Mouse (Mus musculus): ENCODE measurements around the gene Vps35l. TPM values are rescaled to one million over a fixed set of nuclear protein-coding genes. Genes with fewer than 3 reads are reported as not detected.
A peak's percentile ranks its signal among the peaks of the same experiment; 100 is the strongest.

Gene Vps35l
- polyA plus RNA-seq, 1 experiment from 2014 or later: 91.0 TPM

GRCm38 (mm10) chr7:118796838-118797237, 56.8 kb downstream of the Vps35l start:
- H3K9ac ChIP-seq (ENCODE audit: low read length): no peak overlapping the region
- no peaks in the 10 kb centered on the region for H3K9me3 ChIP-seq (replicated peaks; ENCODE audit: control insufficient read depth, low read length)
- H3K4me1 ChIP-seq (ENCODE audit: control insufficient read depth, insufficient read depth, low read length): no peaks in the 10 kb centered on the region
- DNase-seq (ENCODE audit: low spot score): no peak
- no peaks in the 10 kb centered on the region for H3K27me3 ChIP-seq (replicated peaks; ENCODE audit: control insufficient read depth, insufficient read depth, low read length)
- ATAC-seq: no peak
- no peak overlapping the region for H3K4me2 ChIP-seq (ENCODE audit: low read length)
- no peak overlapping the region for H3K27ac ChIP-seq (ENCODE audit: low read depth, low read length)
- peaks cover 73% of the 10 kb centered on the region for H3K36me3 ChIP-seq (ENCODE audit: control insufficient read depth, insufficient read depth, low read length)
- WGBS: 91% methylated on average over 9 of the region's 9 CpGs
- H3K4me3 ChIP-seq (ENCODE audit: low read depth, low read length): no peak overlapping the region

- Histone ChIP-seq H3K4me2 (ENCODE audit: low read length) (no peak overlapping the region), H3K36me3 (ENCODE audit: control insufficient read depth, insufficient read depth, low read length) (peaks cover 68% of the 10 kb centered on the region), H3K4me3 (ENCODE audit: low read depth, low read length) (no peak overlapping the region), H3K9ac (ENCODE audit: low read length) (no peak overlapping the region), H3K4me1 (ENCODE audit: control insufficient read depth, insufficient read depth, low read length) (no peaks in the 10 kb centered on the region), H3K27ac (ENCODE audit: low read depth, low read length) (no peak overlapping the region), H3K9me3 (replicated peaks; ENCODE audit: control insufficient read depth, low read length) (no peaks in the 10 kb centered on the region), H3K27me3 (replicated peaks; ENCODE audit: control insufficient read depth, insufficient read depth, low read length) (no peaks in the 10 kb centered on the region)
- DNase-seq (ENCODE audit: low spot score) (no peak), ATAC-seq (no peak)
- 83% methylated on average over 7 of the region's 7 CpGs for WGBS
These were observed 57.6 kb downstream of the Vps35l start for GRCm38 (mm10) chr7:118797600-118797999.

GRCm38 (mm10) chr7:118798105-118798570, 58.1 kb downstream of the Vps35l start:
- H3K9ac ChIP-seq (ENCODE audit: low read length): no peak overlapping the region
- peaks cover 68% of the 10 kb centered on the region for H3K36me3 ChIP-seq (ENCODE audit: control insufficient read depth, insufficient read depth, low read length)
- H3K27me3 ChIP-seq (replicated peaks; ENCODE audit: control insufficient read depth, insufficient read depth, low read length): no peaks in the 10 kb centered on the region
- no peak for DNase-seq (ENCODE audit: low spot score)
- no peak overlapping the region for H3K4me3 ChIP-seq (ENCODE audit: low read depth, low read length)
- 88% methylated on average over 6 of the region's 6 CpGs for WGBS
- H3K4me1 ChIP-seq (ENCODE audit: control insufficient read depth, insufficient read depth, low read length): no peaks in the 10 kb centered on the region
- no peaks in the 10 kb centered on the region for H3K9me3 ChIP-seq (replicated peaks; ENCODE audit: control insufficient read depth, low read length)
- no peak for ATAC-seq
- H3K4me2 ChIP-seq (ENCODE audit: low read length): no peak overlapping the region
- no peak overlapping the region for H3K27ac ChIP-seq (ENCODE audit: low read depth, low read length)

GRCm38 (mm10) chr7:118800112-118800734, 60.2 kb downstream of the Vps35l start:
- H3K27me3 ChIP-seq (replicated peaks; ENCODE audit: control insufficient read depth, insufficient read depth, low read length): no peaks in the 10 kb centered on the region
- 91% methylated on average over 15 of the region's 15 CpGs for WGBS
- H3K36me3 ChIP-seq (ENCODE audit: control insufficient read depth, insufficient read depth, low read length): peaks cover 69% of the 10 kb centered on the region

GRCm38 (mm10) chr7:118801791-118802190, 61.8 kb downstream of the Vps35l start:
- H3K4me1 ChIP-seq (ENCODE audit: control insufficient read depth, insufficient read depth, low read length): 0 out of 2 replicates have a peak, but pooled peaks cover 2% of the 10 kb centered on the region
- H3K4me2 ChIP-seq (ENCODE audit: low read length): no peak overlapping the region
- no peak overlapping the region for H3K27ac ChIP-seq (ENCODE audit: low read depth, low read length)
- no peak overlapping the region for H3K9ac ChIP-seq (ENCODE audit: low read length)
- no peaks in the 10 kb centered on the region for H3K27me3 ChIP-seq (replicated peaks; ENCODE audit: control insufficient read depth, insufficient read depth, low read length)
- ATAC-seq (no peak), DNase-seq (ENCODE audit: low spot score) (no peak)
- 96% methylated on average over 3 of the region's 3 CpGs for WGBS
- H3K4me3 ChIP-seq (ENCODE audit: low read depth, low read length): no peak overlapping the region
- H3K9me3 ChIP-seq (replicated peaks; ENCODE audit: control insufficient read depth, low read length): no peaks in the 10 kb centered on the region
- peaks cover 62% of the 10 kb centered on the region for H3K36me3 ChIP-seq (ENCODE audit: control insufficient read depth, insufficient read depth, low read length)

More at GRCm38 (mm10) chr7:118800112-118800734, 60.2 kb downstream of the Vps35l start:
- no peak overlapping the region for H3K9ac ChIP-seq (ENCODE audit: low read length)
- no peak overlapping the region for H3K27ac ChIP-seq (ENCODE audit: low read depth, low read length)
- no peak overlapping the region for H3K4me2 ChIP-seq (ENCODE audit: low read length)
- no peak for DNase-seq (ENCODE audit: low spot score)
- no peak for ATAC-seq
- no peak overlapping the region for H3K4me3 ChIP-seq (ENCODE audit: low read depth, low read length)
- no peaks in the 10 kb centered on the region for H3K4me1 ChIP-seq (ENCODE audit: control insufficient read depth, insufficient read depth, low read length)
- no peaks in the 10 kb centered on the region for H3K9me3 ChIP-seq (replicated peaks; ENCODE audit: control insufficient read depth, low read length)

GRCm38 (mm10) chr7:118803425-118803824, 63.4 kb downstream of the Vps35l start:
- Histone ChIP-seq H3K4me2 (ENCODE audit: low read length) (no peak overlapping the region), H3K9ac (ENCODE audit: low read length) (no peak overlapping the region), H3K4me1 (ENCODE audit: control insufficient read depth, insufficient read depth, low read length) (peaks cover 2% of the 10 kb centered on the region; the same call in 1 of the 2 replicates), H3K36me3 (ENCODE audit: control insufficient read depth, insufficient read depth, low read length) (peaks cover 55% of the 10 kb centered on the region), H3K9me3 (replicated peaks; ENCODE audit: control insufficient read depth, low read length) (no peaks in the 10 kb centered on the region), H3K27me3 (replicated peaks; ENCODE audit: control insufficient read depth, insufficient read depth, low read length) (no peaks in the 10 kb centered on the region), H3K4me3 (ENCODE audit: low read depth, low read length) (no peak overlapping the region), H3K27ac (ENCODE audit: low read depth, low read length) (no peak overlapping the region)
- ATAC-seq (no peak), DNase-seq (ENCODE audit: low spot score) (no peak)
- 97% methylated on average over 8 of the region's 8 CpGs for WGBS

- H3K27me3 ChIP-seq (replicated peaks; ENCODE audit: control insufficient read depth, insufficient read depth, low read length): no peaks in the 10 kb centered on the region
- DNase-seq (ENCODE audit: low spot score) (peak; percentile 14), ATAC-seq (no peak)
- 68% methylated on average over 16 of the region's 16 CpGs for WGBS
- H3K4me3 ChIP-seq (ENCODE audit: low read depth, low read length): no peak overlapping the region
- H3K36me3 ChIP-seq (ENCODE audit: control insufficient read depth, insufficient read depth, low read length): peaks cover 47% of the 10 kb centered on the region
- no peak overlapping the region for H3K9ac ChIP-seq (ENCODE audit: low read length)
- no peak overlapping the region for H3K4me2 ChIP-seq (ENCODE audit: low read length)
- H3K4me1 ChIP-seq (ENCODE audit: control insufficient read depth, insufficient read depth, low read length): peaks cover 2% of the 10 kb centered on the region; the same call in 1 of the 2 replicates
- no peak overlapping the region for H3K27ac ChIP-seq (ENCODE audit: low read depth, low read length)
- no peaks in the 10 kb centered on the region for H3K9me3 ChIP-seq (replicated peaks; ENCODE audit: control insufficient read depth, low read length)
These were observed 66.8 kb downstream of the Vps35l start for GRCm38 (mm10) chr7:118806631-118807411.

- Histone ChIP-seq H3K4me2 (ENCODE audit: low read length) (no peak overlapping the region), H3K9me3 (replicated peaks; ENCODE audit: control insufficient read depth, low read length) (no peaks in the 10 kb centered on the region), H3K9ac (ENCODE audit: low read length) (no peak overlapping the region), H3K4me1 (ENCODE audit: control insufficient read depth, insufficient read depth, low read length) (peaks cover 2% of the 10 kb centered on the region; the same call in 1 of the 2 replicates), H3K27me3 (replicated peaks; ENCODE audit: control insufficient read depth, insufficient read depth, low read length) (no peaks in the 10 kb centered on the region), H3K36me3 (ENCODE audit: control insufficient read depth, insufficient read depth, low read length) (peaks cover 44% of the 10 kb centered on the region), H3K4me3 (ENCODE audit: low read depth, low read length) (no peak overlapping the region), H3K27ac (ENCODE audit: low read depth, low read length) (no peak overlapping the region)
- DNase-seq (ENCODE audit: low spot score) (peak; percentile 25), ATAC-seq (no peak)
- 83% methylated on average over 8 of the region's 8 CpGs for WGBS
These were observed 67.9 kb downstream of the Vps35l start for GRCm38 (mm10) chr7:118807899-118808298.
